Mouse (Mus musculus): ENCODE results near the gene Syne4.

Syne4 gene

DNA sequence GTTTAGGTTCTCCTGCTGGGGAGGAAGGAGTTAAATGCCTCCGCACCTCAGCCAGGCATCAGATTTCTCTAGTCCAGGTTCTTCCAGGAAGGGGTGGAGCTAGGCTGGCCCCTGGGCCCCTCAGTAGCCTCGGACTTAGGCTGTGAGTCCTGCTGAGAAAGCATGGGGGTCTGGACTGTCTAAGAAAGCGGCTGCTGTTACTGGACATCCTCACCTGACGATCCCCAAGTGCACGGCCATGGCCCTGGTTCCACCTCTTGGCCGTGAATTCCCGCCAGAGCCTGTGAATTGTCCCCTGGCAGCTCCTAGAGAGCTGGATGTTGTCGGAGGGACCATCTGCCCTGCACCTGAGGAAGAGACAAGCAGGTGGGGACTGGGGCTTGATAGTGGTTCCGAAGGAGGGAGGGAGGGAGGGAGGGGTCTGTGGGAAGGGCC lies at the start of gene Syne4:
Gene Syne4 (plus strand): TSS at position 87 of the 435 bp plus-strand sequence.
- DNase-seq: no peak

DNA sequence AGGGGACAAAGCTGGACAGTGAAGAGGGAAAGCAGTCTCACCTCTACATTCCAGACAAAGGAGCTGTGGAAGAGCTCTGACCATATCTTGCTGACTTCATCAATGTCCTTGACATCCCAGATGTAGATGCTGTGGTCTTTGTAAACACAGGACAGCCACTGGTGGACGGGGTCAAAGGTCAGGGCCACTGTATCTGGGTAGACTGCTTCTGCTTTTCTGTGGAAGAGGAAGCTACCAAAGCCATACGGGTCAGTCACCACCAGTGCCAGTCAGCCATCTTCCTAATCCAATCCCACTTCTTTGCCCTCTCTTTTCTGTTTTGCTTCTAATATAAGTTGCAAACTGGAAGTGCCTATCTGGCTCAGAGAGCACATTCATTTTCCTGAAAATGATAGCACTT lies 49.6 kb upstream of the Syne4 start:
- no peak for DNase-seq

DNA sequence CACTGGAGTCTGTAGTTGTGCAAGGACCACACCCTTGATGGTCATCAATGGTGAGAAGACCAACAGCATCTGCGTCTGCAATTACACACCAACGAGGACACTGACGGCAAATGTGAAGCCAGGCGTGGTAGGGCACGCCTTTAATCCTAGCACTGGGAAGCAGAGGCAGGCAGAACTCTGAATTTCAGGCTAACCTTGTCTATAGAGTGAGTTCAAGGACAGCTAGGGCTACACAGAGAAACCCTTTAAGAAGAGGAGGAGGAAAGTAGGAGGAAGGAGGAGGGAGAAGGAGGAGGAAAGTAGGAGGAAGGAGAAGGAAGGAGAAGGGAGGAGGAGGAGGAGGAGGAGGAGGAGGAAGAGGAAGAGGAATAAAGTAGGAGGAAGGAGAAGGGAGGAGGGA lies 49.1 kb upstream of the Syne4 start:
- DNase-seq: no peak

DNA sequence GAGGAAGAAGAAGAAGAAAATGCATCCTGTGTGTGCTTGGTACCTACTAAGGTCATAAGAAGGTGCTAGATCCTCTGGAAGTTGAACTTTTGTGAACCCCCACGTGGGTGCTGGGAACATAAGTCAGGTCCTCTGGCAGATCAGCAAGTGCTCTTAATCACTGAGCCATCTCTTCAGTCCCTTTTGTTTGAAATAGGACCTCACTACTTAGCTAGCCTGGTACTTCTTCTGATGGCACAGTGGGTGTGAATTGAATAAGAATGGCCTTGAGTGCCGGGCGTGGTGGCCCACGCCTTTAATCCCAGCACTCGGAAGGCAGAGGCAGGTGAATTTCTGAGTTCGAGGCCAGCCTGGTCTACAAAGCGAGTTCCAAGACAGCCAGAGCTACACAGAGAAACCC lies 48.7 kb upstream of the Syne4 start:
- DNase-seq: no peak

DNA sequence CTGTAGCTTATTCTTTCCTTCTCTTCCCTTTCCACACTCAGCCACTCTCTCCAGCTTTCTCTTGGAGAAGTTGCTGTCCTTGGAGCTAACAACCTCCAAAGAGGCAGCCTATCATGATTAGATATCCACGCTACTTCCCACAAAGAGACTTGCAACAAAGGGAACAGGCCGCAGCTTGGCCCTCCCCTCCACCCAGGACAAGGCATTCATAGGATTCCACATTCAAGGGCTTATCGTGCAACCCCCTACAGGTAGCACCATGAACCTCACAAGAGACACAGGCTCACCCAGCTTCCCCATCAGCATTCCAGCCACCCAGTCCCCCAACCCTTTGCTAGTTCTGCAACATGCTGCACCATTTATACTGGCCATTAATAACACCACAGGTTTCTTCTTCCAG lies 47.8 kb upstream of the Syne4 start:
- DNase-seq: no peak

DNA sequence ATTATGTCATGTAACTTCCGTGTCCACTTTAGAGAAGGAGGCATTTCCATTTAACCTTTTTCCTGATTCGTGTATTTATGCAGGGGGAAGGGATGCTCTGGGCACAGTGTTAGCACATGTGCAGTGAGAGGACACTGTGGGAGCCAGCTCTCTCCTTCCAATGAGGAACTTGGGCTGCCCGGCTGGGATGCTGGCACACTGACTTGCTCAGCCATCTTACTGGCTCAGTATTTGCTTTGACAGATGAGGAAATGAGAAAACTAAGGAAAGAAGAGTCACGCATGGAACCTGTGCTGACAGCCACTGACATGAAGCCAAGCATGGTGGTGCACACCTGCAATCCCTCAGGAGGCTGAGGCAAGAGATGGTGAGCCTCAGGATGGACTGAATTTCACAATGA lies 45.0 kb upstream of the Syne4 start:
- DNase-seq: no peak

DNA sequence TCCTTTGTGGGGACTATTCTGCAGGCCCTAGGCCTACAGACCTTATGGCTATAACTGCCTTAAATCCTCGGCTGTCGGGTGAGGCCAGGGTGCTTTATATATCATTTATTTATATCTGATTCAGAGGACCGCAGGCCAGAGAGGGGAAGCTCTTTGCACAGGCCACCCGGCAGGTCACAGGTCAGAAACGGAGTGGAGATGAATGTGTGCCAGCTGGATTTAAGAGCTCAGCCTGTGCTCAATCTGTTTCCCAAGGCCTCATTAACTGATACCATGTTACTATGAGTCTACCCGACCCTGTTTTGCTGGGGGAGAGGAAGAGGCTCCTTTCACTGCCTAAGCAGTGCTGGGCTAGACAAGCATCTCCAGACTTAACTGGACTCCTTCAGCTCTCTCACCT lies 40.2 kb upstream of the Syne4 start:
- DNase-seq: no peak

DNA sequence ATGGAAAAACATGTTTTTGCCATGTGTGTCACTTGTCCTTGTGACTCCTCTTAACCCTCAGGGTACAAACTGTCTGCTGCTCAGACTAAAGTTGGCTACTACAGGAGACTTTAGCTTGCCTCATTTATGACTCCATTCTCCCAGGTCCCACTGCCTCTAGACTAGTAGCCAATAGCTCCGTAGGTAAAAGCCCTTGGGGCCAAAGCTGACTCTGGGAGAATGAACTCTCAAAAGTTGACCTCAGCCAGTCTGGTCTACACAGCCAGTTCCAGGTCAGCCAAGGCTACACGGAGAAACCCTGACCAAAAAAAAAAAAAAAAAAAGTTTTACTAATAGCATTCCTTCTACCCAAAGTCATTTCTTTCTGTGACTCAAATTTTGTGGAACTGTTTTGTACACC lies 35.7 kb upstream of the Syne4 start:
- DNase-seq: no peak

DNA sequence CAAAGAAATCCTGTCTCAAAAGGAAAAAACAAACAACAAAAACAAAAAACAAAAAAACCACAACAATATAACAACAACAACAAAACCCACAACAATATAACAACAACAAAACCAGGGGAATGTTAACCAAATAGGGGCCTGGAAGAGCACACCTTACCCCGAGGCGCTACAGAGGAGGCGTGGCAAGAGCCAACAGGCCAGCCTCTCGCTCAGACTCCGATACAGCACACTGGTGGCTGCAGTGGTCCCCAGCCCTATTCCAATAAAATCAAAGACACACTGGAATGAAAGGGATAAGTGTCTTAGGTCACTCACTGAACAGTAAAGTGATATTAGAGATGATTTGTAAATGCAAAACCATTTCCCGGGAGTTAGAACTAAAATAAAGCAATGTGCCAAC lies 35.1 kb upstream of the Syne4 start:
- DNase-seq: no peak

DNA sequence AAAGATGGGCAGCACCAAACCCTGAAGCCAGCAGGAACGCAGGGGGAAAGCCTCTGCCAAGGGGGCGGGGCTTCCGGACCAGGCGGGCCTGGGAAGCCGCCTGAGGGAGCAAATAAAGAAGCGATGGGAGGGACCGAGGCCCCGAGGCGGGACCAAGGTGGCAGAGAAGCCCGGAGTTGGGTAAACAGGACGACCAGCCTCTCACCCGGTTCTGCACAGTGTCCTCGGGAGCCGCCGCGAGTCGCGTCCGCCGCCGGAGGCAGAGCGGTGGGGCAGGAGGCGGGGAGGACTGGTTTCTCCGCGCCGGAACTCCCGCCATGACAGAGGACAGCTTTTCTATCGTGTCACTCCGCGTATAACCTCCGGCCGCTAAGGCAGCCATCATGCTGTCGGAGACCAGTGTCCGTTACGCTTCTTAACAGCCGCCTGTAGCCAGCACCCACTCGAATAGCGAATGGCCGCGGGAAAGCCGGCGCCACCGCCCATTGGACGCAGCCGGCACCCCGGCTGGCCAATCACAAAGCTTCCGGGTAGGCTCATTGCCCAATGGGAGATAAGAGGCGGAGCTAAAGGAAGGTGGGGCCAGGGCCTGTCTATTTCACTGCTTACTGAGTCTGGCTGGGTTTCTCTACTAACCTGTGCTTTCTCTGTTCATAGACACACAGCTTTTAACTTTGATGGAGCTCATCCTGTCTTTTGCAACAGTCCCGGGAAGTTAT lies 34.5 kb upstream of the Syne4 start, which contains the start of the genes Thap8 and Wdr62:
Gene Thap8 (plus strand): TSS at position 144 of the 719 bp plus-strand sequence.
Gene Wdr62 (minus strand): TSS at position 469 of the 719 bp plus-strand sequence.
- DNase-seq: peak; percentile 92

DNA sequence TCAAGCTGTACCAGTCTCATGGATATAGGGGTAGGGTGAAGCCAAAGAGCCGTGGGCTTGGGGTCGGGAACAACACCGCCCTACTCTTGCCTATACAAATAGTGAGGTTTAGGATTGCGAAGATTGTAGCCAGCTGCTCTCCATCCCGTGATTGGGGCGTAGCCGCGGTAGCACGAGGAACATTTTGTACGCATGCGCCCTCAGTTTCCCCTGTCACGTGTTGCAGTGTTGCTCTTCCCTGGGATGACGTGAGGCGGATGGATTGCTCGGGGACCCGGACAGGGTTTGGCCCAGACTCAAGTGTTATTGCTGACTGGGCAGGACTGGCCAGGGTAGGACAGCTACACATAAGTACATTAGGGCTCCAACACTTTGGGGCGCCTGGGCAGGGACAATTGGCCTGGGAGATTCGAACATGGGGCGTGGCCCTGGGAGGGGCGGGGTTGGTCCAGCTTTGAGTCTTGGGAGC lies 33.9 kb upstream of the Syne4 start:
- DNase-seq: peak; percentile 85

DNA sequence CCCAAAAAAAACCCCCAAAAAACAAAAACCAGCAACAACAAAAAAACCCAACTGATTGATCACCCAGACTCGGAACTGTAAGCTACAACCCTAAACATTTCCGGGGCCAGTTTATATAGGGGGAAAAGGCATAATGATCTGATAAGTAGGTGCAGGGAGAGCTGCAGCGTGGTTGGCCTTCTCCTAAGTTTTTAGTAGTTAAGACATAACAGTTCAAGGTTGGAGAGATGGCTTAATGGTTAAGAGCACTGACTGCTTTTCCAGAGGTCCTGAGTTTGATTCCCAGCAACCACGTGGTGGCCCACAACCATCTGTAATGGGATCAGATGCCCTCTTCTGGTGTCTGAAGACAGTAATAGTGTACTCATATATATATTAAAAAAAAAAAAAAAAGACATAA lies 33.1 kb upstream of the Syne4 start:
- no peak for DNase-seq

DNA sequence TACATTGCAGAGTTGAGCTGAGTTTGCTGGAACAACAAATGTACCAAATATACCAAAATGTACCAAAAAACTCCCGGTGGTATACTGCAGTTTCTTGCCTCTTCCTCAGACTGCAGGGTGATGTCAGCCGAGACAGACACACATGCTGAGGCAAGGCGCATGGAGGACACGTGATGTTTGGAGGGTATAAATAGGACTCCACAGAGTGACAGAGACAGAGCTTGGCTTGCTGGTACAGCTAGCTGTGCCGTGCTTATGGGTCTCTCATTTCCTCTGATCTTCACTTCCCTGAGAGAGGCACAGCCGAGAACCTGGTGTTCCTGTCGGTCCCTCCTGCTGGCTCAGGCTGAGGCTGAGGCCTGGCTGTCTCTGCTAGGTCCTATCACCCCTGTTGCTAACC lies 31.9 kb upstream of the Syne4 start:
- DNase-seq: no peak

DNA sequence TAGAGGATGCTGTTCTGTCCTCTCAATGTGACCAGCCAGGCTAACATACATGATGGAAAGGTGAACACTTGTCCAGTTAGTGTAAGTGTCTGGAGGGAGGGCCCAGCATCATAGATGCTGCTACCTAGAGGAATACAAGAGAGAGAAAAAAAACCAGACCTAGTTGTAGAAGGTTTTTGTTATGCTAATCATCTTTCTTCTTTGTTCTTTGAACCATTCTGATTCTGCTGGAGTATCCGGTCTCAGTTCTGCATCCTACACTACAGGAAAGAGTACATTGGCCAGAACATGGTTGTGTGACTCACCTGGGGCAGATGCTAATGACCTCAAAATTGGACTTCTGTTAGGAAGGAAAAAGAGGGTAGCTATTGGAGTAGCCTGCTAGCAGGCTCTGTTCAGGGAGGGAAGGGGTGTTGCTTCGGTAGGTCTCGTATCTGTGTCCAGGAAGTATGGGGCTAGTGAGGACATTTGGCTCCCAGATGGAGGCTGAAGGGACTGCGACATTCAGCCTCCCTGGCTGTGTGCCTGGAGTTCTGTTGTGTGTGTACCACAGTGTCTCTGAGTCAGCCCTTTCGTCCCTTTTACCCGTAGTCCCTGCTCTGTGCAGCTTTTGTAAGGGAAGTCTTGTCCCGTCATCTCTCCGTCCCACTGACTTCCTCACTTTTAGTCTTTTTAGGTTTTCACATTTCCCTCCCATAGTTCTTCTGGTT lies 27.8 kb upstream of the Syne4 start:
- DNase-seq: no peak

DNA sequence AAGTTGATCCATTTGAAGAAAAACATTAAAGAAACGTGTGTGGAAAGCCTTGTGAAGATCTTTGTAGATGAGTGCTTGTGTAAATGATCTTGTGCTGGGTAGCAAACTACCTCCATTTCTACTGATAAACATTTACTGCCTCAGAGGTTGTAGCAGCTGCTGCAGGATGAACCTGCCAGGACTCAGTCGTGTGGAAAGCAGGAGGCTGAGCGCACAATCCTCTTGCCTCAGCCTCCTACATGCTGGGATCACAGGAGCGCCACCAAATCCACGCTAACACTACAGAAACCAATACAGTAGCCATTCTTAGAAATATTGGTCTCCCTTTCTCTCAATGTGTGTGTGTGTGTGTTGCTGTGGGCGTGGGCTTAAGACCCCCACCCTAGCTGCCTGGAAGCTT lies 26.6 kb upstream of the Syne4 start:
- DNase-seq: no peak

DNA sequence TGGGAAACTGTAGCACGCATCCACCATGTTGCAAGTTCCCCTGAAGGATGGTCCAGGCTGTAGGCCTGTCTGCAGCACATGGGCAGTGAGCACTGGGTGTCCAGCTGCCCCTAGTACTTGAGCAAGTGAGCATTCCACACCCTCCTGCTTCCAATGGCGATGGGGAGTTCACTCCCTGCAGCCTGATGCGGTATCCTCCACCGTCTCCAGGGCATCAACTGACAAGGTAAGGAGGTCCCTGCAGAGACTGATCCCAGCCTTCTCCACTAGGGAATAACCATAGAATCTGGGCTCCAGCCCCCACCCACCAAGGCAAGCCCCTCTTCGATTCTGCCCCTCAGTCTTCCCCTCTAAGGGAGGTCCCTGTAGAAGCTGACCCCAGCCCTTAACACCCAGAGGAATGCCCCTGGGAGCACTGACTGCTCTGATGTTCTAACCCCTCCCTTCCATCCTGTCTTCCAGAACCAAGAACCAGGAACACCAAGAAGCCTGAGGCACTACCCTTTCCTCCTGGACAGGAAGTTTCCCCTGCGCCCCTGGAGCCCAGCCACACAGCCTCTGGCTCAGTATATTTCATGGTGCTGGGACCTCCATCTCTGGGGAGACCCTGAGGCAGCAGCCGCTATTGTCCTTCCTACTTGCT lies 25.4 kb upstream of the Syne4 start:
- DNase-seq: no peak

DNA sequence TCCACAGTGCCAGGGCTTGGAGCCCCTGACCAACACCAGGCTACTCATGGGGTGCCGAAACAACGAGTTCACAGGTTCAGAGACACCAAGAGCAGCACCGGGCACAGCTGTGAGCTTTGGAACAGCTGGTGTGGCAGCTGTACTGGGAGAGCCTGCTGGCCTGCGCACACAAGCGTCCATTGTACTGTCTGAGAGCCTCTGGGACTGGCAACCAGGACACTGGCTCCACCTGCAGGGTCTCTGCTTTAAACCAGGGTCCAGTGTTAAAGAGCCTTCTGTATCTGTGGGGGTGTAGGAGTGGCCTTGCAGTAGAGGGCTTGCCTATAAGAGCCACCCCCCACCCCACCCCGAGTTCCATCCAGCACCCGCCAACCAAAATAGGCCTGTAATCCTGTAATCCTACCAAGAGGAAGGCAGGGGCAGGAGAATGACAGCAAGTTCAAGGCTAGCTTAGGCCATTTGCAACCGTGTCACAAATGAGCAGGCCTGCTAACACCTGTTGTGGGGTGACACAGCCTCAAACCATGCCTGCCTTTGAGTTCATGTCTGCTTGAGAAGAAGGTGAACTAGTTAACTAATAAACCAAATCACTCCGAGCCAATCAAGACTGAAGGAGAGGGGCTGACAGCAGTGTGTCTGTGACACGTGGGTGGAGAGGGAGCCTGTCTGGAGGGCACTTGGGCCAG lies 24.8 kb upstream of the Syne4 start:
- no peak for DNase-seq

DNA sequence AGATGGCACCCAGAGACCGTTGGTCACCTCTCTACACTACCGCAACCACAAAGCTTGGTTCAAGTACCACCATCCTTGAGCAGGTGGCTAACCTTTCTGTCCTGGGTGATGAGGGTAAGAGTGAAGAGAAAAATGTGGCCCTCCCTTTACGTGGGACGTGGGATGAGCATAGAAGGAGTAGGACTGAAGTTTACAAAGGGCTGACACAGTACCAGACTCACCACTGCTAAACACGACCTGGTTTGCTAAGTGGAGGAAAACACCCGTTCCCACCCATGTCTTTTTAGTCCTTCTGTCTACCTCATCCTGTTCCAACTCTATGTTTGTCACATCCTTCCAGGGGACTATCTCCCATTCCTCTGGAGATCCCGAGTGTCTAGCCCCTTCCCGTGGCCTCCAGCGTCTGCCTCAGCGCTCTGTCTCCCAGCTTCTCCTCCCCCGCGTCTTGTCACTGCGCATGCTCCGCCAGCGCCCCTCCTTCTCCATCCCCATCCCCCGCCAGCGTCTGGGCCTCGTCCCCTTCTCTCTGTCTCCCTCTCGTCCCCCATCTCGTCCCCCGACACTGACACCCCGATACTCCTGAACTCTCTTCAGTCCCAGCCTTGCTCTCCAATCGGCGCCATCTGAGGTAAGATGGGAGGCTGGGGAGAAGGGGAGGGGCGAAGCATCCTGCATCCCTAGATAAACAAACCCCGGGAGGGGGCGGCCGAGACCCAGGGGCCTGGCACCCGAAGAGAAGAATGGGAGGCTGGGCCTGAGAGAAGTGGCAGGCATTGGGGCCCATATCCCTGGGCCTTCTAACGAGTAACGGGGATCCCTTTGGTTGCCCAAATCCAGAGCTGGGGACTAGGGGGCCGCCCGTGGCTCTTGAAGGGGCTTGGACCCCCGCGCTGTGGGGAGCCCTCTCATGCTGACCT lies 23.1 kb upstream of the Syne4 start, which contains the start of gene Clip3:
Gene Clip3 (plus strand): TSS at position 514 of the 917 bp plus-strand sequence.
- DNase-seq: no peak

DNA sequence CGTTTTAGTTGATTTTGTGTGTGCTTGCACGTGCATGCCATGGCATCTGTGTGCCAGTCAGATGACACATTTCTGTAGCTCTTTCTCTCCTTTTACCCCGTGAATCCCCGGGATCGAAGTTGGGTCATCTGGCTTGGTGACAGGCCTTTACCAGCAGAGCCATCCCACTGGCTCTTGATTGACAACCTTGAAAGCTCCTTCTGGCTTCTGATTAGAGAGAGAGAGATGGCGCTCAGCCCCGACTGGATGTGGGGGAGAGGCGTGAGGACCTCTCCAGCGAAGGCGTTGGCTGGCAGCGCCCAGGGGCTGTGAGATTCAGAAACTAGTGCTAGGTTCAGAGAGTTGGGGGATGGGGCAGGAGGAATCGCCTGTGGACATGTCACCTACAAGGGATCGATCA lies 20.8 kb upstream of the Syne4 start:
- DNase-seq: no peak

DNA sequence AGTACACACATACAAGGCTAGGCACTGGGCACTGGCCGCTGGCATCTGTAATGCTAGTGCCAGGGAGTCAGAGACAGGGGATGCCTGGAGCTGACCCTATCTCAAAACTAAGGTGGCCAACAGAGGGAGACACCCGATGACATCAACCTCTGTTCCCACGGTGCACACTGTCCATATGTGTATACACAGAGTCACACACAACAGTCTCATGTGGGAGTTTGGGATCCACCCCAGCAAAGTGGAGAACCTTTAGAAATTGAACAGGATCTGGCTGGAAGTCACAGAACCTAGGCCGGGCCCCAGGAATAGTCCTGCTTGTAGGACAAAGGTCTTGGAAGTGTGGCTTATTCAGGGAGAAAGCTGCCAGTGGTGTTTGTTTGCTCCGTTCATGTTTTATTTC lies 20.3 kb upstream of the Syne4 start:
- no peak for DNase-seq

DNA sequence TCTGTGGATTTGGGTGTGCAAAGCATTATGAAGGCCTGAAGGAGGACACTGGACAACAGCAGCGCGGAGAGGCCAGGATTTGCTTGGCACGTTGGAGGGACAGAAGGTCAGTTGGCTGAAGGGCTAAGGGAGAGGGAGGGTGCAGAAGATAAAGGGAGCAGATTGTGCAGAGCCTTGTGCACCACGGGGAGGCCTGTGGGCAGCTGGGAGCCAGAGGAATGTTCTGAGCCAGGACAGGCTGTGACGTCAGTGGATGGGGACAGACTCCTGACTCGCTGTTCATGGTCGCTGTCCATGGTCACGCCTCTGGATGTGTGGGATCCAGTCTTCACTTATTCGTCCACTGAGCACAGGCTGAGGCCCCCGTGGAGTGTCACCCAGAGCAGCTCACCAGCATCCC lies 19.5 kb upstream of the Syne4 start:
- DNase-seq: no peak

DNA sequence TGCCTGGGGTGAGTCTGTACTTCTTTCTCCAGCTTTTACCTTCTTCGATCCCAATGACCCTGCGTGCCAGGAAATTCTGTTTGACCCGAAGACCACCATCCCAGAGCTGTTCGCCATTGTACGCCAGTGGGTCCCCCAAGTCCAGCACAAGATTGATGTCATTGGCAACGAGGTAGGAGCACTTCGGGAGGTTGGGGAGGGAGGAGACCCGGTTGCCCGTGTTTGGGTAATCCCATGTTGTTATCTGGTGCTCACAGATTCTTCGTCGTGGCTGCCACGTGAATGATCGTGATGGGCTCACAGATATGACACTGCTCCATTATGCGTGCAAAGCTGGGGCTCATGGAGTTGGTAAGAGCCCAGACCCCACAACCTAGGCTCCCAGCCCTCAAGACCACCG lies 17.8 kb upstream of the Syne4 start:
- DNase-seq: no peak

Data from kidney, adult 18-20 months (tissue).